Mouse (Mus musculus): ENCODE measurements at regions not wholly inside any gene's neighbourhood (a gene's known extent, or its start where the extent isn't known, plus 50 kb on each side); places are given as distances from the start of the nearest gene placed in this dataset.

DNA sequence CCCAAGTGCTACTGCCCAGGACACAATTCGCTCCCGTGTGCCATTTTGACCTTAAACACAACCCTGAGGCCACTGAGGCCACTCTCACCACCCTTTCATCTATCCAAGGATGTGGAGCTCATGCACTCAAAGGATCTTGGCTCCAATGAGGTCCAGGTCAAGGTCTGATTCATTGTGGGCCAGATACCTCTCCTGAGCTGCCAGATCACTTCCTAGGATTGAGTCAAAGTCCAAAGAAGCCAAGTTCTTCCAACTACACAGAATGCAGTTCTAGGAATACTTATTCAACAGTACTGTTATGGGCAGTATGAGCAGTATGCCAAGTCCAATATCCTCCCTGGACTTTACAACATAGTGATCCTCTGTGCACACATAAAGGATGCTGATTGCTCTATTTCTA, 304.9 kb downstream of the Inhba start:
- DNase-seq, result no peak

DNA sequence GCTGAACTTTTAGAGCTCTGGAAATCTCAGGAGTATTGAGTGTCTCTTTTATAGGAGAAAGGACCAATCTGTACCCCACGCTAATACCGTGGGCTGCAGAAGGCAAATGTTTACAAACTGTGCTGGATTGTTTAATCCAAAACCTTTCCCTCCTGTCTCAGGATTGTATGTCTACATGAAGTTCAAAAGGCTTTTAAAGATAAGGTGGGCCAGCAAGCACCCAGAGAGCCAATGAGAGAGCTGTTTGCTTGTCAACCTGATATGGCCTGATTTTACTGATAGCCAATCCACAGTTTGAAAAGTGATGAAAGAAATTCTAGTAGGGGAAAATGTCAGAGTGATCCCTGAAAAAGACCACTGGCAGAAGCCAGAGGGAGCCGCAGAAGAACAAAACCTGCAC, 305.8 kb downstream of the Inhba start:
- no peak for DNase-seq

GRCm38 (mm10) chr13:16320392-16320791, 308.7 kb downstream of the Inhba start:
- DNase-seq, result no peak

GRCm38 (mm10) chr13:16325661-16326060, 314.0 kb downstream of the Inhba start:
- DNase-seq, result no peak

GRCm38 (mm10) chr13:16341727-16342126, 330.1 kb downstream of the Inhba start:
- DNase-seq, result no peak

DNA sequence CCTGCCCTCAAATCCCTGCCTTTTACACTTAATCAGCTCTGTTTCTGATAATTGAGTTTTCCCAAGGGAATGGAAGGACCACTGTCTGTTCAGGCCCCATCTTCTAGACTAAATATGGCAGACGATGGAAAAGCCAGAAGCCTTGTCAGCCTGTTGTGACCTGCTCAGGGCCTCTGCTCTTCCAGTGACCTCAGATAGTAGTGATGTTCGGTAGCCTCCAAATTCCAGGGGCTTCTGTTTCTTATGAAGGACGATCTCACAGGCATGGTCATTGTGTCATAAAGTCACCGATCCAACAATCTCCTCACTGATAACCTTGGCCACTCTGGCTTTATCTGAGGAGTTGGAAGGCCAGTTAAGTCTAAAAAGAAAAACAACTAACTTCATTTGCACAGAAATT, 330.5 kb downstream of the Inhba start:
- DNase-seq, result no peak

GRCm38 (mm10) chr13:16343280-16343945, 331.8 kb downstream of the Inhba start:
- DNase-seq, result no peak

DNA sequence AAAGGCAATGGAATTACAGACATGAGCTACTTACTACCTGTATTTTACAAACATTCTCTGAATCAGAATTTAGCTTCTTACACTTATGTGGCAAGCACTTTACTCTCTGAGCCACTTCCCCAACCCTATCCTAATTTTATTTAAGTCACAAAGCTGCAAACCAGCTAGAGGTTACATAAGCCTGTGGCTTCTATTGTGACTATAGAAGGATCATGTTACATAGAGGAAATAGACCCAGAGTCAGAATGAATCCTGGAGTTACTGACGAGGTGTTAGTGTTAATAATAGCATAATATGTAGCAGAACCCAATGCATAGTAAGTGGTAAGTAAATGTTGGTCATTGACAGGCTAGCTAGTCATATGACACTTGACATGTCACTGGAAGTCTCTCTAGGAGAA, 337.7 kb downstream of the Inhba start:
- no peak for DNase-seq

DNA sequence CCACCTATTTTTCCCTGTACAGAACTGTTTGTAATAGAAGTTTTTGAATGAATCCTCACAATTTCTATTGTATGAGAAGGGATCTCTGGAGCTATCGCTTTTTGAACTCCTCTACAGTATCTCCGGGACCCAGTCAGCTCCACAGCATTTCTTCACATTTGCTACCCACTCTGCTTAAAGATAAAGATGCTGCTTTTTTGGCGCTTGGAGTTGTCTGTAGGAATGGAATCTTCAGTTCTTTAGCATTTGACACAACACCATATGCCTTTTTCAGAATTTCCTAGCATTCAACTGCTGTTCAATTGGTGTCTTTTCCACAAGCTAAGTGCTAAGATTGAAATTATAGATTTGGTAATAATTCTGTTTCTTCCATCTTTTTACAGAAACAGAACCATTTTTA, 338.4 kb downstream of the Inhba start:
- DNase-seq, result no peak

GRCm38 (mm10) chr13:16355316-16355715, 343.7 kb downstream of the Inhba start:
- DNase-seq, result no peak

GRCm38 (mm10) chr13:16379492-16379891, 367.8 kb downstream of the Inhba start:
- no peak for DNase-seq

DNA sequence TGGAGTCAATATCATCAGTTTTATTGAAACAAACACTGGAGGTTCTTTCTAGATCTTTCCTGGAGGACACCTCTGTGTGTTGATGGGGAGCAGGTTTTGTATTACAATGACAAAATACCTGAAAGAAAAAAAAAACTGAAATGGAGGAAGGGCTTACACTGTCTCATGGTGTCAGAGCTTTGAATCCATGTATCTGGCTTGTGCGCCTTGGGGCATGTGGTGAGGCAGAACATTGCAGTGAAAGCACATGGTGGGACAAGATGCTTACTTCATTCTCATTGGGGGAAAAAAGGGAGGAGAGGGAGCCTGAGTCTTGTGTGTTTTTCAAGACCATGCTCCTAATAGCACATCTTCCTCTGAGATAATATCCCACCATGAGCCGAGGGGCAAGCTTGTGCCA, 368.3 kb downstream of the Inhba start:
- no peak for DNase-seq

DNA sequence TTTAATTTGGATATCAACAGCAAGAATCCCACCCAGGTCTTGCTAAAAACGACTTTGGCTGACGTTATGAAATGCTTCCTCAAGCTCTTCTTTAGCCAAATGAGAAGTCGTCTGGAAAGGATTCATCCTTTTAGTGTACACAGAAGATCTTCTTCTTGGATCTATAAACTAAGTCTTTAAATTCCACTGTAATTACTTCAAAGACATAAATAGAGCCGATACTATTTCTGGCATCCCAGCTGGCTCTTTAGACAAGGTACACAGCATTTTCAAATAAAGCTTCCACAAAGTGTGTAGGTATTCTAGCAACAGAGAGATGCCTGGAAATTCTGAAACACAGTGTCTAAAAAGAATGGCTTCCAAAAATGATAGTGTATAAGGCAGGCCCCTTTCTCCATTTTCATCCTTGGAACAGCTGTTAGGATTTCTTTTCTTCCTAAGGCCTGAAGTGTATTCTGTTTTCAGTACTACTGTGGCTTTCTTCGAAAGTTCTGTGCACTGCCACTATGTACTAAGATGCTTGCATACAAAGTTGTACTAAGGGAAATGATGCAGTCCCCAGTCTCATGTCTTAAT, 371.4 kb downstream of the Inhba start:
- no peak for DNase-seq

DNA sequence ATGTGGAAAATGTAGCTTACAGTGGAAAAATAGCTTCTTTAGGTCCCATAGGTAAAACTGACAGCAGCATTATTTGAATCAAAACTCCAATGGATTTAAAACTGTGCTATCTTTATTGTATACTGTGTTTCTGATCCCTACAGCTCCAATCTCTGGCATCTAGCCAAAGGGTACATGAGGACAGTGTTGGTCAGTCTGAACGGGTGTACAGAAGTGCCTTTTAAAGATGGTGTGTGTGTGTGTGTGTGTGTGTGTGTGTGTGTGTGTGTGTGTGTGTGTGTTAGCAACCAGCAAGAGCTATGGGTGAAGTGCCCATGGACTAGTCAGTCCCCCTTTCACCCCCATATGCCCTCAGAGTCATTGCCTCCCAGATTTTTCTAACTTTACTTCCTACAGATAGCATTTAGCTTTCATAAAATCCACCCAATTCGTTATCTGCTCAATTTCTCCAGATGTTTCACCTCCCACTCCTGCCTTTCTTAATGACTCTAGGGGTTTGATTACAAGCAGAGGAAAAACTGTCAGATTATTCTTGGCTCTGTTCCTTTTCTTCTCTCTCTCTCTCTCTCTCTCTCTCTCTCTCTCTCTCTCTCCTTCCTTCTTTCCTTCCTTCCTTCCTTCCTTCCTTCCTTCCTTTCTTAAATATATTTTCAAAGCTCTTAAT, 404.8 kb downstream of the Inhba start:
- no peak for DNase-seq

DNA sequence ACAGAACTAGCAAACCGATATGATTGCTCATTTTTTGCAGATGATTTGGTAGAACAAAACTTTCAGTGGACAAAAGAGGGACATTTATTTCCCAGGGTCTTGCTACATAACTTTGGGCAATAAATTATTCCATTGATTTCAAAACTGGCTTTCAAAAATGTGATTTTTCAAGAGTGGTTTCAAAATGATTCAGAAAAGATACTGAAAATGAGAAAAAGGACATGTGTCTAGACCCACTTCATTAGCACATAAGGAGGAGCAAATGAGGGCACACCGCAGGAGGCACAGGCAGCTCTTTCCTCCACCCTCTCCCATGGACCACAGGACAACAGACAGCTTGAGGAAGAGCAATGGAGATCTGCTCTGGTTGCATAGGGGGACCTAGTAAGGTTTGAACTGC, 412.5 kb downstream of the Inhba start:
- DNase-seq, result no peak

- no peak for DNase-seq
These were observed 423.8 kb downstream of the Inhba start for GRCm38 (mm10) chr13:16435436-16435835.

DNA sequence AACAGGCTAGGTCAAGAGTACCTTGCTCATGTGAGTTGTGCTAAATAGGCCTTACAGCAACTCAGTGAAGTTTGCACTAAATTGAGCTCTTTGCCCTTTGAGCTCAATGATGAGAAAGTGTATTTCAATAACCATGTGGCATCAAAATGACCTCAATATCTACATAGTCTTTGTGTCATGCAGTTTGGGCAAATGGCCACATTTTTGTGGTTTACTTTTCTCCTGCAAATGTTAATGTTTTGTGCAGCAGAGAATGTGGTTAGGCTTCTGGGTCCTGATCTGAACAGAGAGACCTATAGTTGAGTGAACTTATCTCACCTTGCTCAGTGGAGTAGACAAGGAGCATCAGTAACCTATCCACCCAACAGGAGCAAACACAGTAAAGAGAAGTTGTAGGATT, 441.6 kb downstream of the Inhba start:
- DNase-seq, result no peak

GRCm38 (mm10) chr13:16459743-16460142, 448.1 kb downstream of the Inhba start:
- DNase-seq, result no peak

DNA sequence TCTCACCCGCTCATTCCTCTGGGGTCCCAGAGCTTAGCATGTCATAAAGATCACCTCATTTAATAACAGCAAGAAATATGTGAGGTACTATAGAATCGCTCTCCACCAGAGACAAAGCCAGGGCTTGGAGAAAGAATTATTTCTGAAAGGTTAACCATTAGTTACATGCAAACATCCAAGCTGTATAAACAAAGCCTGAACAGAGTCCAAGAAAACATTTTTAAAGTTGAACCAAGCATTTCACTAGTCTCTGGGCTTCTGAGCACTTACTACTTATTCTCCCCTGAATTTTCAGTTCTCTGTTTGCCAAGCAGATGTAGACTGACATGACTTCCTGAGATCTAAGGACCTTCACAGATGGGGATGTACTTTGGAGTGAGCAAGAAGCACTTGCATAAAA, 450.0 kb downstream of the Inhba start:
- no peak for DNase-seq

- DNase-seq, result no peak
These were observed 453.2 kb downstream of the Inhba start for GRCm38 (mm10) chr13:16464823-16465222.

GRCm38 (mm10) chr13:16465317-16465716, 453.7 kb downstream of the Inhba start:
- DNase-seq, result no peak

- no peak for DNase-seq
These were observed 454.2 kb downstream of the Inhba start for GRCm38 (mm10) chr13:16465812-16466211.

DNA sequence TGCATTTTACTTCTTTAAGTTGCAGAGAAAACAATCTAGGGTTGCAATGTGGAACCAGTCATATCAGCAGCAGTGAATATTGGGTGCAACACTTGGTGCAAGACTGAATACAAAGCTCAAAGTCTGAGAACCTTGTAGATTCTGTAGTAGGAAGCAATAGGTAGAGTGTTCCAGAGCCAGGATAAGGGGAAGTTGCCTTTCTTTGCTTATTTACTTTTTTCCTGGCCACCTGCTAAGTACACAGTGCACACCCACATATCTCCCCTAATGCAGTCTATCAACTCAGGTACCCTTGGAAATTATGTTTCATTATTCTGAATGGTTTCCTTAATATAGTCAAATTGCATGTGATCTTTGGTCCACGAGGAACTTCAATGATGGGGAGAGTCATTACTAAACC, 464.9 kb downstream of the Inhba start:
- DNase-seq, result no peak

DNA sequence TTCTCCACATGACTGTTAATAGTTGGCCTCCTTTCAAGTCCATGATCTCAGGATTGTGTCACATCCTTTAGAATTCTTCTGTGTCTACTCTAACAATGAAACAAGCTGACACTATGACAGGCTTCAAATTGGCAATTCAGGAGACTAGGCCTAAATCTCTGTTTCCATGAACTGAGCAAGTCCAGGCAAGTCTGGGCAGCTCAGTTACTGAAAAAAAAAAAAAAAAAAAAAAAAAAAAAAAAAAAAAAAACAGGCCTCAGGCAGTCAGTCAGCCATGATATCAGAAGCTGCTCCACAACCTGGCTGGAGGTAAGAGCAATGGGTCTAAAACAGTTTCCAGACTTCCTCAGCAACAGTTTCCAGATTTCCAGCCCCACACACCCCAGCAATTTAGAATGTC, 475.6 kb downstream of the Inhba start:
- DNase-seq, result no peak

Data from adrenal gland, postnatal 25 days (tissue).